Mouse (Mus musculus) CH12.LX (cell line): ENCODE measurements around the gene Lrig1. TPM values are rescaled to one million over a fixed set of nuclear protein-coding genes. Genes with fewer than 3 reads are reported as not detected.

Source experiments
- DNase-seq: peaks from one replicate; pipeline ENCODE4 v3.0.0-alpha.2; 2013; ENCODE audit errors: extremely low read depth
- H3K27ac ChIP-seq: 2 replicates; pipeline ENCODE4 v1.5.1; 2012; ENCODE audit warnings: low read depth, mild to moderate bottlenecking, control low read depth, moderate library complexity; ENCODE audit not compliant: insufficient read depth
- H3K27me3 ChIP-seq: replicated peaks from 2 replicates; pipeline ENCODE3; 2012; ENCODE audit warnings: inconsistent platforms
- H3K36me3 ChIP-seq, 2 experiments: replicated peaks in 1 of 2; 2 replicates each; pipeline versions ENCODE3 to v1.6.1; 2012; ENCODE audit warnings: inconsistent platforms in 1 of 2, low read length in 1 of 2, mild to moderate bottlenecking in 1 of 2, mixed read lengths in 1 of 2, moderate library complexity in 1 of 2; ENCODE audit not compliant: control insufficient read depth in 1 of 2, insufficient read depth in 1 of 2
- H3K4me1 ChIP-seq, 2 experiments: 2 replicates each; pipeline ENCODE4 v1.6.1; 2012; ENCODE audit warnings: inconsistent platforms in 1 of 2, moderate library complexity in 1 of 2; ENCODE audit not compliant: insufficient read depth in 2 of 2, control insufficient read depth in 1 of 2
- H3K4me2 ChIP-seq: 2 replicates; pipeline ENCODE4 v1.6.1; 2012; ENCODE audit warnings: low read depth, mild to moderate bottlenecking, control low read depth; ENCODE audit not compliant: poor library complexity, insufficient read depth, severe bottlenecking
- H3K4me3 ChIP-seq, 3 experiments: fragments of 150-350 bp in 1 of 3; sonication (generic) in 1 of 3; replicated peaks in 1 of 3; 2 replicates each; pipeline versions ENCODE3 to v1.5.1; 2011 to 2012; ENCODE audit warnings: low read depth in 2 of 3, low read length in 2 of 3, mild to moderate bottlenecking in 2 of 3, moderate library complexity in 2 of 3, control low read depth in 1 of 3, improper control_type of control experiment in 1 of 3, inconsistent platforms in 1 of 3, mixed read lengths in 1 of 3; ENCODE audit not compliant: poor library complexity in 1 of 3
- H3K79me2 ChIP-seq: replicated peaks from 2 replicates; pipeline ENCODE4 v1.6.1; 2012; ENCODE audit warnings: mild to moderate bottlenecking, moderate library complexity; ENCODE audit not compliant: control insufficient read depth, poor library complexity, insufficient read depth, severe bottlenecking; ENCODE audit errors: extremely low read depth
- H3K9ac ChIP-seq: 2 replicates; pipeline ENCODE4 v1.6.1; 2012; ENCODE audit warnings: low read depth, mild to moderate bottlenecking, control low read depth, moderate library complexity; ENCODE audit not compliant: insufficient read depth
- H3K9me3 ChIP-seq: replicated peaks from 2 replicates; pipeline ENCODE3; 2012; ENCODE audit warnings: low read length, inconsistent platforms, mixed read lengths
- CHD2 ChIP-seq: IDR thresholded peaks from 2 replicates; pipeline ENCODE4 v1.6.1; 2011; ENCODE audit warnings: low read length, improper control_type of control experiment
- ELF1 ChIP-seq: IDR thresholded peaks from 2 replicates; pipeline ENCODE4 v1.6.1; 2014; ENCODE audit warnings: low read depth, mild to moderate bottlenecking, inconsistent platforms, low read length, improper control_type of control experiment
- ETS1 ChIP-seq: conservative IDR thresholded peaks from 2 replicates; pipeline ENCODE4 v1.6.1; 2012; ENCODE audit warnings: low read depth, mild to moderate bottlenecking, inconsistent platforms, low read length, improper control_type of control experiment, moderate library complexity
- JUND ChIP-seq: conservative IDR thresholded peaks from 2 replicates; pipeline ENCODE4 v1.6.1; 2011; ENCODE audit warnings: low read depth, low read length, improper control_type of control experiment
- MEF2A ChIP-seq: IDR thresholded peaks from 2 replicates; pipeline ENCODE4 v1.6.1; 2014; ENCODE audit warnings: low read depth, mild to moderate bottlenecking, inconsistent platforms, low read length, improper control_type of control experiment, borderline replicate concordance
- MYC ChIP-seq: IDR thresholded peaks from 2 replicates; pipeline ENCODE4 v1.6.1; 2011; ENCODE audit warnings: low read depth, mild to moderate bottlenecking, improper control_type of control experiment, low read length
- NELFE ChIP-seq: IDR thresholded peaks from 2 replicates; pipeline ENCODE4 v1.6.1; 2011; ENCODE audit warnings: low read depth, low read length, improper control_type of control experiment
- PAX5 ChIP-seq: IDR thresholded peaks from 2 replicates; pipeline ENCODE4 v1.6.1; 2012; ENCODE audit warnings: low read length, inconsistent platforms, mixed read lengths
- POLR2A ChIP-seq: IDR thresholded peaks from 2 replicates; pipeline ENCODE4 v1.6.1; 2011; ENCODE audit warnings: low read depth, mild to moderate bottlenecking, improper control_type of control experiment, low read length
- POLR2AphosphoS2 ChIP-seq: IDR thresholded peaks from 2 replicates; pipeline ENCODE4 v1.6.1; 2011; ENCODE audit warnings: low read depth, low read length, improper control_type of control experiment
- RAD21 ChIP-seq: IDR thresholded peaks from 2 replicates; pipeline ENCODE4 v1.6.1; 2011; ENCODE audit warnings: low read depth, mild to moderate bottlenecking, low read length, improper control_type of control experiment, moderate library complexity
- SIN3A ChIP-seq: IDR thresholded peaks from 2 replicates; pipeline ENCODE4 v1.6.1; 2012; ENCODE audit warnings: low read length, improper control_type of control experiment, inconsistent platforms
- UBTF ChIP-seq: IDR thresholded peaks from 2 replicates; pipeline ENCODE4 v1.6.1; 2012; ENCODE audit warnings: low read depth, mild to moderate bottlenecking, inconsistent platforms, low read length, improper control_type of control experiment, moderate library complexity
- USF1 ChIP-seq: IDR thresholded peaks from 2 replicates; pipeline ENCODE4 v1.6.1; 2014; ENCODE audit warnings: low read depth, mild to moderate bottlenecking, inconsistent platforms, low read length, improper control_type of control experiment
- USF2 ChIP-seq: conservative IDR thresholded peaks from 2 replicates; pipeline ENCODE4 v1.6.1; 2011; ENCODE audit warnings: low read depth, low read length, improper control_type of control experiment
- ZKSCAN1 ChIP-seq: IDR thresholded peaks from 2 replicates; pipeline ENCODE4 v1.6.1; 2012; ENCODE audit warnings: low read depth, inconsistent platforms, low read length, improper control_type of control experiment, borderline replicate concordance
- ZNF384 ChIP-seq: IDR thresholded peaks from 2 replicates; pipeline ENCODE4 v1.6.1; 2012; ENCODE audit warnings: low read depth, low read length, improper control_type of control experiment, inconsistent platforms
- dilution Hi-C: fragments of 300-500 bp; cut with MboI; formaldehyde crosslinking; loops from 2 replicates; pipeline ENCODE4 v1.14.3; 2020; ENCODE audit warnings: low sequenced_read_pairs; ENCODE audit not compliant: extremely low pct_unique_long_range_greater_than_20kb, extremely low pct_ligation_motif_present
- in situ Hi-C: fragments of 300-500 bp; cut with MboI; formaldehyde crosslinking; loops from 3 replicates; pipeline ENCODE4 v1.14.3; 2019; ENCODE audit warnings: low sequenced_read_pairs, low pct_ligation_motif_present, low pct_unique_long_range_greater_than_20kb, mixed read lengths
- polyA plus RNA-seq: library from polyadenylated mRNA; unstranded; fragments of >175 nt; gene quantifications from 2 replicates; pipeline ENCODE4 v1.2.1, GENCODE M21; 2012; ENCODE audit warnings: low read depth; ENCODE audit not compliant: insufficient read length
- total RNA-seq, 2 experiments: library from RNA; depleted of rRNA; stranded (reverse); fragments of 300-350 nt in 1 of 2; fragments of >200 nt in 1 of 2; gene quantifications; 2 replicates each; pipeline ENCODE4 v1.2.3; 2012 to 2014

Gene Lrig1
- total and polyA plus RNA-seq, 3 experiments: 0.43 TPM; not detected in 2

GRCm38 (mm10) chr6:94666432-94667119 lies 33.4 kb downstream of the Lrig1 start:
- DNase-seq: no peak
- TF ChIP-seq MYC (no peak), ZKSCAN1 (no peak), NELFE (no peak), USF1 (no peak), POLR2AphosphoS2 (no peak), RAD21 (no peak)
- in situ Hi-C loops: no loop called here
- no peaks in the 10 kb centered on the region for H3K9me3 ChIP-seq
- dilution Hi-C loops: no loop called here
- H3K27ac ChIP-seq: no peak overlapping the region
- no peaks in the 10 kb centered on the region for H3K36me3 ChIP-seq
- H3K79me2 ChIP-seq: no peaks in the 10 kb centered on the region
- H3K4me1 ChIP-seq: no peaks in the 10 kb centered on the region
- H3K27me3 ChIP-seq: no peaks in the 10 kb centered on the region
- no peak overlapping the region for H3K4me3 ChIP-seq
- H3K9ac ChIP-seq: no peak overlapping the region
- H3K4me2 ChIP-seq: no peak overlapping the region

- no peak overlapping the region for H3K4me3 ChIP-seq
- H3K9ac ChIP-seq: no peak overlapping the region
- in situ Hi-C loops: no loop called here
- no peaks in the 10 kb centered on the region for H3K9me3 ChIP-seq
- no peak for DNase-seq
- TF ChIP-seq POLR2A (no peak), ETS1 (no peak), MEF2A (no peak), ZKSCAN1 (no peak), UBTF (no peak), PAX5 (no peak), ELF1 (no peak), CHD2 (no peak), JUND (no peak), SIN3A (no peak), USF2 (no peak), USF1 (no peak), ZNF384 (no peak)
- peaks cover 0 to 5% of the 10 kb centered on the region in 2 experiments; a peak in 2 of 4 replicates for H3K4me1 ChIP-seq
- H3K27me3 ChIP-seq: no peaks in the 10 kb centered on the region
- no peak overlapping the region for H3K27ac ChIP-seq
- dilution Hi-C loops: no loop called here
- no peaks in the 10 kb centered on the region for H3K36me3 ChIP-seq
- H3K79me2 ChIP-seq: no peaks in the 10 kb centered on the region
- H3K4me2 ChIP-seq: no peak overlapping the region
These were observed 34.3 kb downstream of the Lrig1 start for GRCm38 (mm10) chr6:94665677-94666076.
